Mouse (Mus musculus) stomach, postnatal 0 days (tissue): ENCODE measurements at regions not wholly inside any gene's neighbourhood (a gene's known extent, or its start where the extent isn't known, plus 50 kb on each side); places are given as distances from the start of the nearest gene placed in this dataset.

Source experiments
- CTCF ChIP-seq: IDR thresholded peaks from 2 replicates; pipeline ENCODE4 v1.5.1; 2016; ENCODE audit warnings: antibody characterized with exemption, low read depth, mild to moderate bottlenecking, moderate library complexity
- EP300 ChIP-seq: optimal IDR thresholded peaks from 2 replicates; pipeline ENCODE3; 2016; ENCODE audit warnings: antibody characterized with exemption

GRCm38 (mm10) chr11:19826481-19827185, 97.5 kb upstream of the Spred2 start:
- TF ChIP-seq CTCF: no peak
- no peak for TF ChIP-seq EP300
